Mouse (Mus musculus) hindbrain, embryonic 11.5 days (tissue): ENCODE results near the gene Padi2. TPM values are rescaled to one million over a fixed set of nuclear protein-coding genes. Genes with fewer than 3 reads are reported as not detected.

Experiments
- ATAC-seq: fragments of 200-750 bp; cut with Nextera tagmentation; 2 replicates; pipeline ENCODE4 v1.8.0; 2017; ENCODE audit warnings: mild to moderate bottlenecking, moderate TSS enrichment, moderate library complexity; ENCODE audit not compliant: low FRiP score
- DNase-seq: peaks from one replicate; pipeline ENCODE4 v3.0.0-alpha.2; 2015; ENCODE audit warnings: low spot score
- H3K27ac ChIP-seq: fragments of 300-500 bp; sonication (generic); 2 replicates; pipeline ENCODE4 v1.5.1; 2014; ENCODE audit warnings: mild to moderate bottlenecking, low read depth, low read length
- H3K27me3 ChIP-seq: fragments of 300-500 bp; sonication (generic); 2 replicates; pipeline ENCODE4 v1.6.1; 2014; ENCODE audit warnings: mild to moderate bottlenecking, low read length, moderate library complexity, mixed read lengths; ENCODE audit not compliant: control insufficient read depth, insufficient read depth
- H3K36me3 ChIP-seq: fragments of 300-500 bp; sonication (generic); 2 replicates; pipeline ENCODE4 v1.6.1; 2014; ENCODE audit warnings: mild to moderate bottlenecking, low read length, moderate library complexity, mixed read lengths; ENCODE audit not compliant: control insufficient read depth, insufficient read depth
- H3K4me1 ChIP-seq: fragments of 300-500 bp; sonication (generic); replicated peaks from 2 replicates; pipeline ENCODE4 v1.6.1; 2014; ENCODE audit warnings: low read length, mixed read lengths; ENCODE audit not compliant: control insufficient read depth, insufficient read depth
- H3K4me2 ChIP-seq: fragments of 300-500 bp; sonication (generic); replicated peaks from 2 replicates; pipeline ENCODE4 v1.6.1; 2014; ENCODE audit warnings: mild to moderate bottlenecking, low read depth, low read length
- H3K4me3 ChIP-seq: fragments of 300-500 bp; sonication (generic); 2 replicates; pipeline ENCODE4 v1.5.1; 2014; ENCODE audit warnings: low read depth, low read length
- H3K9ac ChIP-seq: fragments of 300-500 bp; sonication (generic); 2 replicates; pipeline ENCODE4 v1.6.1; 2014; ENCODE audit warnings: low read depth, low read length
- H3K9me3 ChIP-seq: fragments of 300-500 bp; sonication (generic); 2 replicates; pipeline ENCODE4 v1.6.1; 2016; ENCODE audit warnings: low read length; ENCODE audit not compliant: control insufficient read depth
- WGBS: fragments of 180-500 bp; shearing (Covaris S2); extraction: QIAGEN DNeasy Blood & Tissue Kit; methylation state at CpG from one replicate; pipeline ENCODE4 v1.1.7; 2014; 5-methylcytosine and 5-hydroxymethylcytosine counted together
- polyA plus RNA-seq: library from polyadenylated mRNA; unstranded; fragments of >200 nt; fragmentation: Nextera tagmentation; extraction: Ambion mirVana; gene quantifications from 2 replicates; pipeline ENCODE4 v1.2.1, GENCODE M21; 2014

Padi2 gene
- 1.2 and 2.4 TPM in 2 replicates for polyA plus RNA-seq

DNA sequence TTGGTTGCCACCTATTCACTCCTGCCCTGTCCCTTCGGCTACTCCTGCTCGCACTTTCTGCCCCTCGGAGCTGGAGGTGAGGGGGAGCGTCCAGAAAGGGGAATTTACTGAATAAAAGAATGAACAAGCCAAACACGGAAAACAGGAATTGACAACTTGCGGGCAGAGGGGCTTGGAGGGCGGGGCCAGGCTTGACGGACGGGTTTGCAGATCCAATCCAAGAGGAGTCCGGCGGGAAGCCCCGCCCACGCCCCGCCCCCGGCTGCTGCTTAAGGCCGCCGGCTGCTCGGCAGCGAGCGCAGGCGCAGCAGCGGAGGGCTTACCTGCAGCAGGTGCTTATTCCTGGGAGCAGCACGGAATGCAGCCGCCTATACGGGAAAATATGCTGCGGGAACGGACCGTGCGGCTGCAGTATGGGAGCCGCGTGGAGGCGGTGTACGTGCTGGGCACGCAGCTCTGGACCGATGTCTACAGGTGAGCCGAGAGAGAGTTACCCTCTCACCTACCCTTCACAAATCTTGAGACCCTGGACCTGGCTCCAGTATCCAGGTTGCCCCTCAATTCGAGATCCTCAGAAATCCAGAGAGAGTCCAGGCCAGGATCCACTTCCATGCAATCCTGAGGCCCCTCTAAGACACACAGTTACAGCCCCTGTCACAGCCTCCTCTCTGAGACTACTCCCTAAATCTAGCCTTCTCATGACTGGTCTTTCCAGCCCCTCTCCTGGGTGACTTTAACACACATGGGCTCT lies at the start of gene Padi2:
TSS of gene Padi2 (plus strand) at position 269 of the 751 bp plus-strand sequence.
- 3% methylated on average over 37 of the region's 37 CpGs for WGBS
- peak within 1 kb of the TSS; percentile 71 for H3K4me2 ChIP-seq
- H3K9ac ChIP-seq = no peak within 1 kb of the TSS
- peaks cover 13% of the 10 kb centered on the region for H3K27me3 ChIP-seq
- H3K4me3 ChIP-seq = peak within 1 kb of the TSS; percentile 26
- no peaks in the 10 kb centered on the region for H3K9me3 ChIP-seq
- ATAC-seq (peak; percentile 77), DNase-seq (peak; percentile 91)
- H3K27ac ChIP-seq = no peak within 1 kb of the TSS
- H3K36me3 ChIP-seq = no peaks in the 10 kb centered on the region
- H3K4me1 ChIP-seq = 0 out of 2 replicates have a peak, but pooled peaks cover 2% of the 10 kb centered on the region

DNA sequence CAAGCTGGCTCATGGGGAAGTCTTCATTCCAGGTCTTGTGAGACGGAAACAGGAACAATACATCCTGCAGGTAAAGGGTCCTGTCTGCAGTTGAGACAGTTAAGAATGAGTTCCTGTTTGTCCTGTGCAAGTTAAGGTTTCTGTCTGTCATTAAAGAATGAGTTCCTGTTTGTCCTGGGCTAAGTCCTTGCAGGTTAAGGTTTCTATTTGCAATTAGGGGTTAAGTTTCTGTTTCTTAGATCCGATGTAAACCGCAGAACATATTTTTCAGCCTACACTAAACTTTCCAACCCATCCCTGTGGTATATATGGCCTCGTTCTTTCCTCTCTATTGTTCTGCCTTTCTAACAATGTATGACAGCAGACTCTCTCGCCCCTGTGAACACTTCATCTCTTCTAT lies 49.1 kb upstream of the Padi2 start:
- 86% methylated on average over 5 of the region's 5 CpGs for WGBS
- Histone ChIP-seq H3K9me3 (no peaks in the 10 kb centered on the region), H3K4me3 (no peak overlapping the region), H3K4me2 (no peak overlapping the region), H3K27me3 (no peaks in the 10 kb centered on the region), H3K9ac (no peak overlapping the region), H3K4me1 (no peaks in the 10 kb centered on the region), H3K27ac (no peak overlapping the region), H3K36me3 (no peaks in the 10 kb centered on the region)
- DNase-seq (no peak), ATAC-seq (no peak)

DNA sequence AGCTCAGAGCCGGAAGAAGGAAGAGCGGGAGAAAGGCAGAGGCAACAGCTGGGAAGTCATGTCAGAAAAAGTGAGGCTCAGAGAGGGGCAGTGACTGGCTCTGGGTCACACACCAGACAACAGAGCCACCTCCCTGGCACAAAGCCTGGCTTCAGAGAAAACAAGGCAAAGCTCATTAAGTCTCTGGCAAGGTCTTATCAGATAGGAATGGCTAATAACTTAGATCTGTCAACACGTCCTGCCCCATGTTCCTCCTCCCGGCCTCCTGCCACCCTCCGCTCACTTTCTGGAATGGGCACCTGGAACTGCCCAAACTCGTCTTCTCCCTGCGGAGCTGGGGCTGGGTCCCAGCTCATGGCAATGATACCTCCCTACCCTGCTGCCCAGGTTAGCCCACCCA lies 48.3 kb upstream of the Padi2 start:
- WGBS = 83% methylated on average over 7 of the region's 7 CpGs
- ATAC-seq = no peak
- Histone ChIP-seq H3K9ac (no peak overlapping the region), H3K27ac (no peak overlapping the region), H3K4me2 (no peak overlapping the region), H3K4me3 (no peak overlapping the region), H3K9me3 (no peaks in the 10 kb centered on the region), H3K27me3 (no peaks in the 10 kb centered on the region), H3K36me3 (no peaks in the 10 kb centered on the region), H3K4me1 (no peaks in the 10 kb centered on the region)
- DNase-seq = no peak

DNA sequence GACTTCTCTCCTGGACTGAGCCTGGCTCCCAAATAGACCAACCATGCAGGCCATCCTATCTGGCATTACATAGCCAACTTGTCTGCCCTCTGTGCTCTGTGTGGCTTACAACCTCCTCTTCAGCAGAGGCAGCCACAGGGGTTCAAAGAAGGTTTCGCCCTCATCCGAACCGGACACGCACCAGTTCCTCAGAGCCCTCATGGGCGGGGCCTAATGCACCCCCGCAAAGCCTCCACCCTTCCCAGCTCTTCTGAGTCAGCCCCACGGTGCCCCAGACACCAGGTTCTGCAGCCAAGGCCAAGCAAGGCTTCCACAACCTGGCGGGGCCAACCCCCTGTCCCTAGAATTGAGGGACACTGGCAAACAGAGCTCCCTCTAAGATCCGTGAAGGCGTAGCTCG lies 46.9 kb upstream of the Padi2 start:
- H3K27me3 ChIP-seq = no peaks in the 10 kb centered on the region
- H3K9me3 ChIP-seq = no peaks in the 10 kb centered on the region
- ATAC-seq (no peak), DNase-seq (no peak)
- no peaks in the 10 kb centered on the region for H3K4me1 ChIP-seq
- H3K36me3 ChIP-seq = no peaks in the 10 kb centered on the region
- no peak overlapping the region for H3K4me3 ChIP-seq
- H3K27ac ChIP-seq = no peak overlapping the region
- 83% methylated on average over 11 of the region's 11 CpGs for WGBS
- H3K4me2 ChIP-seq = no peak overlapping the region
- no peak overlapping the region for H3K9ac ChIP-seq

DNA sequence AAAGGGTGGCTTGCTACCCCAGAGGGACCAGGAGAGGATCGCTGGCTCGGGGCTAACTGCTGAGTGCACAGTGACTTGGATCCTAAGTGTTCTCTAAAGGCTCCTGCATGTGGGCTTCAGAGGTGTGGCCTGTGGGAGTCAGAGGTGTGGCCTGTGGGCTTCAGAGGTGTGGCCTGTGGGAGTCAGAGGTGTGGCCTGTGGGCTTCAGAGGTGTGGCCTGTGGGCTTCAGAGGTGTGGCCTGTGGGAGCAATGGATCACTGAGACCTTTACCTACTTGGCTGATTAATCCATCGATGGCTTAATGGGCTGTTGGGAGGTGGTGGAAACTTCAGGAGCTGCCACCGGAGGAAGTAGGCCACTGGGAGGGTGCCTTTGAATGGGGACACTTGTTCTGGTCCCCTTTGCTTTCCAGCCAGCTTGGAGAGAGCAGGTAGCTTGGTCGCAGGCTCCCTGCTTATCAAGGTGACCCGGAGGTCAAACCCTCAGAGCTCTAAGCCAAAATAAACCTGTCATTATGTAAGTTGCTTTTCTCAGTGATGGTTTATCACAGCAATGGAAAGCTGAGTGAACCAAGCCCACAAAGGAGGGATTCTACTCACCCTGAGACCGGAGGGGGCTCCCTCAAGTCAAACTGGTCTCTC lies 45.9 kb upstream of the Padi2 start:
- Histone ChIP-seq H3K4me3 (no peak overlapping the region), H3K4me2 (no peak overlapping the region), H3K36me3 (no peaks in the 10 kb centered on the region), H3K27me3 (no peaks in the 10 kb centered on the region), H3K27ac (no peak overlapping the region), H3K9me3 (no peaks in the 10 kb centered on the region), H3K9ac (no peak overlapping the region), H3K4me1 (no peaks in the 10 kb centered on the region)
- ATAC-seq (no peak), DNase-seq (no peak)
- WGBS = 50% methylated on average over 7 of the region's 7 CpGs

DNA sequence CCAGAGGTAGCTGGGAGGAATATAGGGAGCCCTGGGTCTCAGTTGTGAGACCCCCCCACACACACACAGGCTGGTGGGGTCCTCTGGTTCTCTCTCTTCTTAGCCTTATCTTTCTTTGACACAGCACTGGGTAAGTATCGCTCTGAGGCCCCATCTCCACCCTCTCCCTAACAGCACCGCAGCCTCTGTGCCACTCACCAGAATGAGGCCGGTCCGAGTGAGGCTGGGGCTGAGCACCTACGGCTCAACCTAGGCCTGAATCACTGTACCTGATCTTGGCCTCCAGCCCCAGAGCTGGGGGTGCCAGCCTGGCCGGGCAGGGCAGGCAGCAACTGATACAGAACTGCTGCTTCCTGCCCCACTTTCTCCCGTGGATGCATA lies 45.4 kb upstream of the Padi2 start:
- Histone ChIP-seq H3K4me3 (no peak overlapping the region), H3K27ac (no peak overlapping the region), H3K4me1 (no peaks in the 10 kb centered on the region), H3K36me3 (no peaks in the 10 kb centered on the region), H3K4me2 (no peak overlapping the region), H3K9ac (no peak overlapping the region), H3K27me3 (no peaks in the 10 kb centered on the region), H3K9me3 (no peaks in the 10 kb centered on the region)
- 88% methylated on average over 7 of the region's 7 CpGs for WGBS
- no peak for ATAC-seq
- DNase-seq = no peak

DNA sequence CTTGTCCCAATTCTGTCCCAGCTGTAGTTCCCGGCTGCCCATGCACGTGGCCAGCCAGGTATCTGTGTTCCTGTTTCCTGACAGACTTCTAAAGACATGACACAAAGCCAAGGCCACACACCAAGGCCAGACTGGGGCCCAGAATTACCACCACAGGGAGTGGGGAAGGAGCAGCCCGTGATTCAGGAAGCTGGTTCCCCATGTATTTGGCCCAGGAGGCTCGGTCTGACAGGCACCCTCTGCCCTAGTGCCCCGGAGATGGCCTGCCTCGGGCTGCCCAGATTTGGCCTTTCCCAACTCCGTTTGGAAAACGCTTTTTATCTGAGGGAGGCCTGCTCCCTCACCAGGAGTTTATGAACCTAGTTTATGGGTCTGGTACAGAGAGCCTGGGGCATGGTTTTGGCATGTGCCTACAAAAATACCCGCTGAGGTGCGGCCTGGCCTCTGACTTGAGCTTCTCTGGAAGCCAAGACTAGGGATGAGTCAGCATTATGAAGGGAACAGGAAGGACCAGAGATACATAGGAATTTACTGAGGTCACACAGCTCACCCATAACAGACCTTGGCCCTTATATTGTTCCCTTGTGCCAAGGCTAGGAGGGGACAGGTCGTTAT lies 44.0 kb upstream of the Padi2 start:
- 83% methylated on average over 11 of the region's 11 CpGs for WGBS
- Histone ChIP-seq H3K27ac (no peak overlapping the region), H3K9ac (no peak overlapping the region), H3K4me1 (no peaks in the 10 kb centered on the region), H3K9me3 (no peaks in the 10 kb centered on the region), H3K4me3 (no peak overlapping the region), H3K36me3 (no peaks in the 10 kb centered on the region), H3K4me2 (no peak overlapping the region), H3K27me3 (no peaks in the 10 kb centered on the region)
- ATAC-seq (no peak), DNase-seq (no peak)

DNA sequence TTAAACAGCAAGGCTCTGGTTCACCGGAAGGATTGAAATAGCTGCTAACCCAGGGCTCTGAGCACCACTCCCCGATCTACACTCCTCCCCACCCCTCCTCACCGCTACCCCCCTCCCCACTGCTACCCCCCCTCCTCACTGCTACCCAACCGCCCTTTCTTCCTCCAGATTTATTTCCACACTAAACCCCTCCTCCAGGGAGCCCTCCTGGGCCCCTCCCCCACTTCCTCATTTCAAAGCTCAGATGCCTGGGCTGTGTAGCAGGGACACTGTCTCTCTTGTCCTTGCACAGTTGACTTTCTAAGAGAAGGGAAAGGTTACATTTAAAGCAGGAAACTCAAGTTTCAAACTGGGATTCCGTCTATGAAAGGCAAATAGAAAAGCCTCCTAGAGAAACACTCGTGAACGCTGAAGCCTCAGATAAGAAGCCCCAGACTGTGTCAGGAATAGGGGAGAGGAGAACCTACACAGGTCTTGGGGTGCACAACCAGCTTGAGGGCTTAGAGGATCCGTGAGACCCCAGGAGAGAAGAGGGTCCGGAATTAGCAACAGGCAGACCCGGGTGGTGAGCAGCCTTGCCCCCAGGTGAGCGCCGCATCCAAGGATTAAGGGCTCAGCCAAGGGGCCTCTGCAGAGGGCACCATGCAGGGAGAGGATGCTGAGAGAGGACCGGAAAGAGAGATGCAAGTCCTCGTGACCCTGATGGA lies 37.5 kb upstream of the Padi2 start:
- Histone ChIP-seq H3K4me1 (0 out of 2 replicates have a peak, but pooled peaks cover 4% of the 10 kb centered on the region), H3K9ac (no peak overlapping the region), H3K4me2 (no peak overlapping the region), H3K27me3 (no peaks in the 10 kb centered on the region), H3K4me3 (no peak overlapping the region), H3K27ac (no peak overlapping the region), H3K9me3 (no peaks in the 10 kb centered on the region), H3K36me3 (no peaks in the 10 kb centered on the region)
- 10% methylated on average over 14 of the region's 14 CpGs for WGBS
- ATAC-seq (no peak), DNase-seq (peak; percentile 55)
